Mouse (Mus musculus): Measurements from ENCODE around the gene CT030661.1. TPM values are rescaled to one million over a fixed set of nuclear protein-coding genes. Genes with fewer than 3 reads are reported as not detected.
A peak's percentile ranks its signal among the peaks of the same experiment; 100 is the strongest.
"Not testable (repeated sequence)": the region's sequence is repeated elsewhere in the genome, so short reads cannot be mapped to it uniquely, and the experiment has no call there.

Gene CT030661.1
- 14.0 and 15.8 TPM in 2 replicates for polyA plus RNA-seq (2014; fragmentation: Nextera tagmentation; extraction: Ambion mirVana)

DNA sequence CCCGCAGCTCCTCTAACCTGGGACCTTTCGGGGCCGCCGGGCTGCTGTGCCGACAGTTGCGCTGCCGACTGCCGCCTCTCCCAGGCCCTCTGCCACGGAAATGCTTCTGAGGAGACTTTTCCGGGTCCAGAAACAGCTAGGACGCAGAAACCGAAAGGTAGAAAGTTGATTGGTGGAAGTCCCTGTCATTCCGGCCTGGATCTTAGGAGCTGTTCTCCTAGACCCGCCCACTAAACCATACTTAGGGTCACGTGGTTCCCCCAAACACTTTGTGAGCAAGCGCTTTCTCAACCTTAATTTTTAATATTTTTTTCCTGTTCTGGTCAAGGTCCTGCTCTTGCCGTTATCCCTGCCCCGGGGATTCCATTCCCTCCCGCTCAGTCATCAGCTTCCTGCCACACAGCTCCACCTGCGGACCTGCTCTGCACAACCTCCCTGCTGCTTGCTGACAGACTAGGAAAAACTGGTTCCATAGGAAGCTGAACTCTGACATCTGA is at the start of gene CT030661.1:
CT030661.1 (minus strand) TSS at position 108 of the 497 bp plus-strand sequence.
- not testable (repeated sequence) for H3K36me3 ChIP-seq (ENCODE audit: control insufficient read depth, insufficient read depth, low read length)
- ATAC-seq (ENCODE audit: low read depth): peak; percentile 100
- under 1% methylated on average over 20 of the region's 20 CpGs for WGBS

GRCm38 (mm10) chr17:22363895-22364294 is 49.3 kb upstream of the CT030661.1 start:
- 98% methylated on average over 3 of the region's 3 CpGs for WGBS
- no peak for ATAC-seq (ENCODE audit: low read depth)
- Histone ChIP-seq H3K4me1 (ENCODE audit: control insufficient read depth, insufficient read depth, low read length) (peaks cover 9% of the 10 kb centered on the region; the same call in 1 of the 2 replicates), H3K4me3 (ENCODE audit: low read depth, low read length) (no peak overlapping the region), H3K4me2 (ENCODE audit: low read depth, low read length) (no peak overlapping the region), H3K9ac (replicated peaks; ENCODE audit: low read depth, low read length) (no peak overlapping the region), H3K27ac (ENCODE audit: low read depth, low read length) (no peak overlapping the region), H3K27me3 (ENCODE audit: control insufficient read depth, insufficient read depth, low read length) (no peaks in the 10 kb centered on the region), H3K36me3 (ENCODE audit: control insufficient read depth, insufficient read depth, low read length) (no peaks in the 10 kb centered on the region), H3K9me3 (ENCODE audit: control insufficient read depth, low read length) (peaks cover 13% of the 10 kb centered on the region)

More for the DNA sequence above, at the start of gene CT030661.1:
- Histone ChIP-seq H3K4me2 (ENCODE audit: low read depth, low read length) (peak within 1 kb of the TSS; percentile 45), H3K9ac (replicated peaks; ENCODE audit: low read depth, low read length) (peak within 1 kb of the TSS; percentile 44; the same call in 1 of the 2 replicates), H3K27ac (ENCODE audit: low read depth, low read length) (peak within 1 kb of the TSS; percentile 64; the same call in 1 of the 2 replicates), H3K4me3 (ENCODE audit: low read depth, low read length) (peak within 1 kb of the TSS; percentile 52)
- H3K9me3 ChIP-seq (ENCODE audit: control insufficient read depth, low read length); H3K27me3 ChIP-seq (ENCODE audit: control insufficient read depth, insufficient read depth, low read length); H3K4me1 ChIP-seq (ENCODE audit: control insufficient read depth, insufficient read depth, low read length): not testable (repeated sequence)

DNA sequence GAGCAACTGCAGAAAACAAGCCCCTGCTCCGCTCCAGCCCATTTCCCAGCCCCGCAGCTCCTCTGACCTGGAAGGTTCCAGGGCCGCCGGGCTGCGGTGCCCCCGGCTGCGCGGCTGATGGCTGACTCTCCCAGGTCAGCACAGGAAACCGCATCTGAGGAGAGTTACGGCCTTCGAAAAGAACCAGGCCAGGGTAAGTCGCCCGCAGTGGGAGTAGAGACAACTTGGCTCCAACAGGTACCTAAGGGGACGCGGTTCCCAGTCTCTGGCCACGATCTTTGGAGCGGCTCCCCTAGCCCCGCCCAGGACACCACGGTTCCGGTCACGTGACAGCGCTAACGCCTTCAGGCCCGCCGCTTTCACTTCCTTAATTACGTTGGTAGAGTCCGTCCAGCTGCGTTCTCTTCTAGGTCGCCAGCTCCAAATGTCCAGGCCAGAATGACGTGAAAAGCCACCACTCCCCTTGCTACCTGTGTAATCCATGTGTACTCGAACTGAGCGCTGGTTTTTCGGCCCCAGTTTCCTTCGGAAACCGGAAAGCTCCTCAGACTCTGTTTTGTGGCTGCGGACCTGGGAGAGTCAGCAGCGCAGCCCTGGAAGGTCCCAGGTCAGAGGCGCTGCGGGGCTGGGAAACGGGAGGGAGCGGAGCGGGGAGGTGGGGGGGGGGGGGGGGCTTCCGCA is 46.6 kb upstream of the CT030661.1 start, which contains the start of the genes Zfp944 and Zfp758:
Zfp944 (minus strand) TSS at position 300 of the 681 bp plus-strand sequence.
Zfp758 (plus strand) TSS at position 353 of the 681 bp plus-strand sequence.
- H3K36me3 ChIP-seq (ENCODE audit: control insufficient read depth, insufficient read depth, low read length); H3K9me3 ChIP-seq (ENCODE audit: control insufficient read depth, low read length); H3K4me1 ChIP-seq (ENCODE audit: control insufficient read depth, insufficient read depth, low read length); H3K27me3 ChIP-seq (ENCODE audit: control insufficient read depth, insufficient read depth, low read length): not testable (repeated sequence)
- H3K9ac ChIP-seq (replicated peaks; ENCODE audit: low read depth, low read length): peak within 1 kb of the TSS; percentile 64
- ATAC-seq (ENCODE audit: low read depth): peak; percentile 97
- peak within 1 kb of the TSS; percentile 44; the same call in 1 of the 2 replicates for H3K27ac ChIP-seq (ENCODE audit: low read depth, low read length)
- peak within 1 kb of the TSS; percentile 53 for H3K4me2 ChIP-seq (ENCODE audit: low read depth, low read length)
- WGBS: under 1% methylated on average over 27 of the region's 43 CpGs
- H3K4me3 ChIP-seq (ENCODE audit: low read depth, low read length): peak within 1 kb of the TSS; percentile 50

GRCm38 (mm10) chr17:22360572-22360971 is 45.9 kb upstream of the CT030661.1 start:
- WGBS: 28% methylated on average over 5 of the region's 5 CpGs
- Histone ChIP-seq H3K4me1 (ENCODE audit: control insufficient read depth, insufficient read depth, low read length) (peaks cover 9% of the 10 kb centered on the region; the same call in 1 of the 2 replicates), H3K36me3 (ENCODE audit: control insufficient read depth, insufficient read depth, low read length) (peaks cover 7% of the 10 kb centered on the region; the same call in 1 of the 2 replicates), H3K9ac (replicated peaks; ENCODE audit: low read depth, low read length) (peak overlapping the region; percentile 32; the same call in 1 of the 2 replicates), H3K27me3 (ENCODE audit: control insufficient read depth, insufficient read depth, low read length) (no peaks in the 10 kb centered on the region), H3K4me3 (ENCODE audit: low read depth, low read length) (peak overlapping the region; percentile 50), H3K4me2 (ENCODE audit: low read depth, low read length) (peak overlapping the region; percentile 53), H3K9me3 (ENCODE audit: control insufficient read depth, low read length) (peaks cover 3% of the 10 kb centered on the region; the same call in 1 of the 2 replicates), H3K27ac (ENCODE audit: low read depth, low read length) (no peak overlapping the region)
- peak; percentile 16; the same call in 1 of the 2 replicates for ATAC-seq (ENCODE audit: low read depth)

DNA sequence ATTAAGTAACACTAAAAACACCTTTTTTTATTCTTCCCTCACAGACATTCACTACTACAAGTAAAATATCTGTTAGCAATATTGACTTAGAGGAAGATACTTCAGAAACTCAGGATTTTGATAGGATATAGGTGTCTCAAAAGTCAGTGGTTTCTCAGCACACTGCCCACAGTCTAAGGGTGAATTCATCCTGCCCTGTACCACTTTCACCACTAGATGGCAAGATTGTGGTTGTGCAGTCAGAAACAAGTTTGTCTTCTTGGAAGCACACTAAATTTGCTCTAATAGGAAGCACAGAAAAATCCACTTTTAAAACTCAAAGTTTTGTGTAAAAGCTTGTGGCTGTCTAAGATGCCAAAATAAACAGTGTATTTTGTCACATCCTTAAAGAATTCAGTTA is 38.2 kb upstream of the CT030661.1 start:
- ATAC-seq (ENCODE audit: low read depth): no peak

GRCm38 (mm10) chr17:22315247-22315646 is 610 bp upstream of the CT030661.1 start:
- H3K36me3 ChIP-seq (ENCODE audit: control insufficient read depth, insufficient read depth, low read length); H3K27me3 ChIP-seq (ENCODE audit: control insufficient read depth, insufficient read depth, low read length); H3K27ac ChIP-seq (ENCODE audit: low read depth, low read length); H3K4me1 ChIP-seq (ENCODE audit: control insufficient read depth, insufficient read depth, low read length); H3K9me3 ChIP-seq (ENCODE audit: control insufficient read depth, low read length): not testable (repeated sequence)
- 19% methylated on average over 2 of the region's 2 CpGs for WGBS
- ATAC-seq (ENCODE audit: low read depth): peak; percentile 15; the same call in 1 of the 2 replicates
- H3K9ac ChIP-seq (replicated peaks; ENCODE audit: low read depth, low read length): peak overlapping the region; percentile 44; the same call in 1 of the 2 replicates
- H3K4me3 ChIP-seq (ENCODE audit: low read depth, low read length): peak overlapping the region; percentile 52
- peak overlapping the region; percentile 42 for H3K4me2 ChIP-seq (ENCODE audit: low read depth, low read length)

More for the DNA sequence above, 38.2 kb upstream of the CT030661.1 start:
- H3K4me3 ChIP-seq (ENCODE audit: low read depth, low read length): no peak overlapping the region
- no peaks in the 10 kb centered on the region for H3K4me1 ChIP-seq (ENCODE audit: control insufficient read depth, insufficient read depth, low read length)
- H3K27ac ChIP-seq (ENCODE audit: low read depth, low read length): no peak overlapping the region
- H3K36me3 ChIP-seq (ENCODE audit: control insufficient read depth, insufficient read depth, low read length): peaks cover 7% of the 10 kb centered on the region; the same call in 1 of the 2 replicates
- H3K27me3 ChIP-seq (ENCODE audit: control insufficient read depth, insufficient read depth, low read length): no peaks in the 10 kb centered on the region
- H3K9me3 ChIP-seq (ENCODE audit: control insufficient read depth, low read length): no peaks in the 10 kb centered on the region
- no peak overlapping the region for H3K9ac ChIP-seq (replicated peaks; ENCODE audit: low read depth, low read length)
- no peak overlapping the region for H3K4me2 ChIP-seq (ENCODE audit: low read depth, low read length)

- peak overlapping the region; percentile 64; the same call in 1 of the 2 replicates for H3K27ac ChIP-seq (ENCODE audit: low read depth, low read length)
- H3K36me3 ChIP-seq (ENCODE audit: control insufficient read depth, insufficient read depth, low read length); H3K4me1 ChIP-seq (ENCODE audit: control insufficient read depth, insufficient read depth, low read length); H3K27me3 ChIP-seq (ENCODE audit: control insufficient read depth, insufficient read depth, low read length); H3K9me3 ChIP-seq (ENCODE audit: control insufficient read depth, low read length): not testable (repeated sequence)
- H3K4me3 ChIP-seq (ENCODE audit: low read depth, low read length): peak overlapping the region; percentile 52
- peak overlapping the region; percentile 44; the same call in 1 of the 2 replicates for H3K9ac ChIP-seq (replicated peaks; ENCODE audit: low read depth, low read length)
- WGBS: 0% methylated on average over 3 of the region's 3 CpGs
- peak overlapping the region; percentile 45 for H3K4me2 ChIP-seq (ENCODE audit: low read depth, low read length)
- peak; percentile 84 for ATAC-seq (ENCODE audit: low read depth)
Measured at GRCm38 (mm10) chr17:22314219-22314618, 418 bp downstream of the CT030661.1 start.

Data from neural tube, embryonic 14.5 days (tissue).